ENCODE assay signal across 19 mouse cellular contexts in genomic region chr1:21883747-21884146, GRCm38 (mm10).
"Had no signal": no experiment of that assay in that cellular context is flagged by ENCODE, and none has a peak within 500 bp of the region (broad histone marks: within the 10 kb centered on the region; RNA-seq: fewer than 3 reads in every experiment).

No protein-coding gene starts in this region.

- DNase-seq: lung, adult 18-20 months; lung, embryonic 14.5 days; lung, postnatal 10 days; lung, postnatal 4 days; midbrain, embryonic 14.5 days; retina, postnatal 1 day; right cerebral cortex, adult 18-20 months; right cerebral cortex, postnatal 25 days; right cerebral cortex, postnatal 4 days; spleen, adult 18-20 months; thymus, adult 18-20 months; thymus, postnatal 14 days; thymus, postnatal 36 days had no signal

- H3K4me3 ChIP-seq: midbrain, embryonic 10.5 days; midbrain, embryonic 12.5 days; myocyte; neural tube, embryonic 13.5 days; neural tube, embryonic 15.5 days had no signal

- H3K36me3 ChIP-seq: midbrain, embryonic 10.5 days; midbrain, embryonic 12.5 days; neural tube, embryonic 13.5 days; neural tube, embryonic 15.5 days had no signal

- H3K9me3 ChIP-seq: midbrain, embryonic 10.5 days; midbrain, embryonic 12.5 days; neural tube, embryonic 13.5 days; neural tube, embryonic 15.5 days had no signal

- H3K4me2 ChIP-seq: lung, embryonic 14.5 days; midbrain, embryonic 12.5 days; neural tube, embryonic 13.5 days; neural tube, embryonic 15.5 days had no signal

- H3K9ac ChIP-seq: lung, embryonic 14.5 days; midbrain, embryonic 12.5 days; neural tube, embryonic 13.5 days; neural tube, embryonic 15.5 days had no signal

- H3K27me3 ChIP-seq: midbrain, embryonic 12.5 days; neural tube, embryonic 13.5 days; neural tube, embryonic 15.5 days had no signal

- H3K4me1 ChIP-seq: midbrain, embryonic 10.5 days; midbrain, embryonic 12.5 days; neural tube, embryonic 13.5 days; neural tube, embryonic 15.5 days had no signal

- ATAC-seq: midbrain, embryonic 16.5 days had no signal

- H3K27ac ChIP-seq: midbrain, embryonic 10.5 days; midbrain, embryonic 12.5 days; neural tube, embryonic 13.5 days; neural tube, embryonic 15.5 days had no signal
